19 mouse cellular contexts compared by ENCODE assay signal in the genomic region with DNA sequence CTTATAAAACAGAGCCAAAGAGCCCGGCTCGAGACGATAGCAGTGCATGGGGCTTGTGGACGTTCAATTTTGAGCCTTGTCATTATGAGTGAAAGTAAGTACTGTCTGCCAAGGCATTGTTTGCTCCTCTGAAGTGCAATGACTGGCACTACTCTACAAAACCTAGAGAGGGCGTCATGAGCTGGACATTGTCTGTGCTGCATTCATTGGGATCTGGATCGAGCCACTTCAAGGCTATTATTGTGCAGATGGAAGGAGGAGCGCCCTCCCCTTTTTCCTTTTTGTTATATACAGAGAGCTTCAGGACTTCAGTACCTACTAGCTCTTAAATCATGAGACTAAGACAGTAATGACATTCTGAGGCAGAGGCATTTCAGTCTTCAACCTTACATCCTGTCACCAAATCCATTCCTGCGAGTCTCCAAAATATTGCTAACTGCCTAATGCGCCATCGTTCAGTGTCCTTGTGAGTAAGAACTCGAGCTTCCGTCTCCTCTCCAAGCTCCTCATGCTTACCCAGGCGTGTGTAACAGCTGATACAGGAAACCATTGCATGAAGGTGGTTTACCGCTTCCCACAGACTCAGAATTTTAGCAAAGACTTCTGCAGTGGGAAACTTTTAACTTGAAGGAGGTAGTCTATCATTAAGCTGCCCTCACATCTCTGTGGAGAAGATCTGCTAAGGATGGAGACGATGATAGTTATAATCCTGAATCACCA.
DNase-seq lines count a peak whose midpoint lies in the region; ATAC-seq and TF ChIP-seq lines count a peak whose summit lies in the region.
"Had no signal": no experiment of that assay in that cellular context is flagged by ENCODE, and none has a peak within 500 bp of the region (broad histone marks: within the 10 kb centered on the region; RNA-seq: fewer than 3 reads in every experiment).

No protein-coding gene starts in this region.

- H3K4me1 ChIP-seq in E14TG2a.4 (replicated peaks; ENCODE audit: low read depth, low read length), result peaks cover 12% of the 10 kb centered on the region
- no peaks in the 10 kb centered on the region for H3K4me1 ChIP-seq in hindbrain, embryonic 11.5 days (replicated peaks; ENCODE audit: control insufficient read depth, insufficient read depth, low read length)
- H3K4me1 ChIP-seq: forebrain, embryonic 13.5 days; limb, embryonic 10.5 days; midbrain, embryonic 15.5 days had no signal

- H3K27me3 ChIP-seq in E14TG2a.4 (ENCODE audit: insufficient read depth, low read length), result no peaks in the 10 kb centered on the region
- H3K27me3 ChIP-seq in hindbrain, embryonic 11.5 days (ENCODE audit: control insufficient read depth, insufficient read depth, low read length), result no peaks in the 10 kb centered on the region
- H3K27me3 ChIP-seq: forebrain, embryonic 13.5 days; heart, embryonic 13.5 days; liver, embryonic 13.5 days; lung, embryonic 15.5 days; midbrain, embryonic 15.5 days had no signal

- H3K27ac ChIP-seq in hindbrain, embryonic 11.5 days (ENCODE audit: low read depth, low read length), result no peak overlapping the region
- H3K27ac ChIP-seq: embryonic facial prominence, embryonic 10.5 days; forebrain, embryonic 13.5 days; heart, embryonic 13.5 days; kidney, postnatal 0 days; limb, embryonic 10.5 days; liver, embryonic 13.5 days; lung, embryonic 15.5 days; macrophage; midbrain, embryonic 15.5 days had no signal

- no peaks in the 10 kb centered on the region for H3K9me3 ChIP-seq in E14TG2a.4 (ENCODE audit: low read length)
- H3K9me3 ChIP-seq in hindbrain, embryonic 11.5 days (ENCODE audit: control insufficient read depth, low read length), result no peaks in the 10 kb centered on the region
- H3K9me3 ChIP-seq: embryonic facial prominence, embryonic 10.5 days; forebrain, embryonic 13.5 days; limb, embryonic 10.5 days; liver, embryonic 13.5 days; lung, embryonic 15.5 days; midbrain, embryonic 15.5 days had no signal

- no peaks in the 10 kb centered on the region for H3K36me3 ChIP-seq in E14TG2a.4 (ENCODE audit: insufficient read depth, low read length)
- 0 out of 2 replicates have a peak, but pooled peaks cover 3% of the 10 kb centered on the region for H3K36me3 ChIP-seq in hindbrain, embryonic 11.5 days (ENCODE audit: control insufficient read depth, insufficient read depth, low read length)
- H3K36me3 ChIP-seq: heart, embryonic 13.5 days; limb, embryonic 10.5 days; liver, embryonic 13.5 days; lung, embryonic 15.5 days; midbrain, embryonic 15.5 days had no signal

- peak; percentile 31; the same call in 1 of the 2 replicates for TF ChIP-seq CTCF in E14TG2a.4 (conservative IDR thresholded peaks at IDR 0.05; ENCODE audit: low read length)

- no peak overlapping the region for H3K9ac ChIP-seq in hindbrain, embryonic 11.5 days (ENCODE audit: low read depth, low read length)
- H3K9ac ChIP-seq: forebrain, embryonic 13.5 days; heart, embryonic 13.5 days; liver, embryonic 13.5 days; lung, embryonic 15.5 days; midbrain, embryonic 15.5 days had no signal

- peak; percentile 34 for ATAC-seq in activated CD4-positive, CD25-positive, alpha-beta regulatory T cell, adult 4 months
- no peak for ATAC-seq in hindbrain, embryonic 11.5 days (ENCODE audit: low FRiP score)
- ATAC-seq: forebrain, embryonic 13.5 days; midbrain, embryonic 15.5 days had no signal

- WGBS in hindbrain, embryonic 11.5 days, result 91% methylated on average over 15 of the region's 15 CpGs

- peak; percentile 65 for DNase-seq in thymus, postnatal 0 days (ENCODE audit: low spot score)
- no peak for DNase-seq in thymus, postnatal 36 days
- DNase-seq in naive thymus-derived CD4-positive, alpha-beta T cell, adult 2 months (ENCODE audit: low read depth), result peak; percentile 62
- DNase-seq in adrenal gland, postnatal 10 days, result no peak
- DNase-seq in hindbrain, embryonic 11.5 days (ENCODE audit: low spot score), result no peak
- DNase-seq: cerebellum, adult 11 months; cerebellum, postnatal 25 days; heart, postnatal 4 days; liver, embryonic 13.5 days had no signal

- H3K4me3 ChIP-seq in E14TG2a.4 (replicated peaks; ENCODE audit: low read length), result no peak overlapping the region
- H3K4me3 ChIP-seq in hindbrain, embryonic 11.5 days (ENCODE audit: low read depth, low read length), result no peak overlapping the region
- H3K4me3 ChIP-seq: embryonic facial prominence, embryonic 10.5 days; forebrain, embryonic 13.5 days; heart, embryonic 13.5 days; limb, embryonic 10.5 days; liver, embryonic 13.5 days; lung, embryonic 15.5 days; midbrain, embryonic 15.5 days had no signal

- H3K4me2 ChIP-seq in hindbrain, embryonic 11.5 days (replicated peaks; ENCODE audit: low read depth, low read length), result no peak overlapping the region
- H3K4me2 ChIP-seq: forebrain, embryonic 13.5 days; heart, embryonic 13.5 days; liver, embryonic 13.5 days; lung, embryonic 15.5 days; midbrain, embryonic 15.5 days had no signal

Comparison
In these comparisons a context has a peak if more than half of its experiments do, and no peak if none do; other contexts are left out.
1. DNase-seq: peak in thymus, postnatal 0 days (single experiment) and naive thymus-derived CD4-positive, alpha-beta T cell, adult 2 months (single experiment); none in thymus, postnatal 36 days (0 of 2), adrenal gland, postnatal 10 days (single experiment) and hindbrain, embryonic 11.5 days (single experiment).